Mouse (Mus musculus): ENCODE measurements around the gene Cenpn.

Cenpn gene

DNA sequence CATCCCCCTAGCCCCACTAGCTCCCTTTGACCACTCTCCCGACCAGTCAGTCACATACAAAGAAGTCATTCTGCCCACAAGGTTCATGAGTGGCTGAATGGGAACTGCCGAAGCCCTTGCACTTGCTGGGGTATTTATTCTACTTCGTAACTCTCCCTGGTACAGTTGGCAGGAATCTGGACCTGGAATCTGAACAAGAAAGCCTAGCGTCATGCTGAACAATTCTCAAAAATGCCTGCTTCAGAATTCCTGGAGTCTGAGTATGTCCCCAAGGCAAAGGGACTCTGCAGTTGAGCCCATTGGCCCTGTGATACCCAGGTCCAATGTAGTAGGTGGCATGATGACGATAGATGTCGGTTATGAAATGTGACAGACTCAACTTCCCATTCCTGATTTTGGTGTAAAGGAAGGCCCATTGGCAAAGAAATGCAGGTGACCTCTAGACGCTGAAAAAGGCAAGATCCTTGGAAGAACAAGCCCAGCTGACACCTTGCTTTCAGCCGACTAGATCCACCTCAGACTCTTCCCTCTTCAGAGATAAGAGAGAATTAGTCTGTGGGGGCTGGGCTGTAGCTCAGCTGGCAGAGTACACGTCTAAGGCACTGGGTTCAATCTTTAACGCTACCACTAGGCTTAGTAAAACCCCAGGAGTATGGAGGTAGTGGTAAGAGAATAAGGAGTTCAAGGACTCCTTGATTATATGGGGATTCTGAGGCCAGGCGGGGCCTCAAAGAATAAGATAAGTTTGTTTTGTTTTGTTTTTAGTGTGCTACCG lies 20.9 kb downstream of the Cenpn start:
- DNase-seq (ENCODE audit: extremely low spot score, low spot score): no peak

DNA sequence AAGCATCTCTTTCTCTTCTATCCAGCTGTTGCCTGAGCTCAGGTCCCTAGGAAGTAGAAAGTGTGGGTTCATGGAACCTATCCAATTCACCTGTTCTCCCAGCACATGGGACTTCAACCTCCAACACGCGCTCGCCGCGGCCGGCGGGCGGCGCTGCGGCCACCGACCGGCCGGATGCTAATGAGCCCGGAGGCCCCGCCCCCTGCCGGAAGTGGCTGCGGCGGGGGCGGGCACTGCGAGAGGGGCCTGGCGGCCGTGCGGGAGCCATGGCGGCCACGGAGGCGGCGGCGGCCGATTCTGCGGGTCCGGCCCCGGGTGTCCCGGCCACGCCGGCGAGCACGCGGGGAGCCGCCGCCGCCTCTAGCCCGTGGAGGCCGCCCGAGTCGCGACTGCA lies 21.6 kb downstream of the Cenpn start, which contains the start of gene Atmin:
Gene Atmin, plus strand, starts transcription at position 233 of the 394 bp plus-strand sequence.
- DNase-seq (ENCODE audit: extremely low spot score, low spot score): peak; percentile 86

DNA sequence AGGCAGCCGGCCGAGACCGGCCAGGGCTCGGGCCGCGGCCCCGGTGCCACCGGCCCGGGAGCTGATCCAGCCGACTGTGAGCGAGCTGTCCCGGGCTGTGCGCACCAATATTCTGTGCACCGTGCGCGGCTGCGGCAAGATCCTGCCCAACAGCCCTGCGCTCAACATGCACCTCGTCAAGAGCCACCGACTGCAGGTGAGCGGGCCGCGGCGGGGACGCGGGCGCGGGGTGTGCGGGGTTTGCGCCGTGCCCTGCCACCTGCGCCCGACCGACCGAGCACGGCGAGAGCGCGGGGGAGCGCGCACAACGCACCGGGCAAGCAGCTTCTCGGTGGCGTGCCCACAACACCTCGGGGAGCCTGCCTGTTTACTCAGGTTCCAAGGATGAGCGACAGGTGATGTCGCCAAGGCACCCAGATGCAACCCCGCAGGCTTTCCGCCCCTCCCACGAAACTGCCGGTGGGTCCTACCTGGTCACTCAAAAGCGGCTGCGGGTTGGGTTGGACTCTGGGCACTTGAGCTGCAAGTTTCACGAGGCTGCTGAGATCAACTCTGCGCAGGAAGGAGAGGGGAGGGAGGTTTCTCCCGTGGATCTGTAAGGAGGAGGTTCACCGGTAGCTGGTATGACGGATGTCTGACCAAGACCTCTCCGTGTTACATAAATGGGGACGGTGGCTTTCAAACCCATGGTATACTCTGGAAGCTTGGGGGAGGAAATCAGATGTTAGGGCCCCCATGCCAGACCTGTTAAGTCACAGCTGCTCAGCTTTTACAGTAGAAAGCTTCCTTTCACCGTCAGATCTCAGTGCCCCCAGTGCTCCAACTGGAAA lies 22.2 kb downstream of the Cenpn start:
- peak; percentile 44 for DNase-seq (ENCODE audit: extremely low spot score, low spot score)

DNA sequence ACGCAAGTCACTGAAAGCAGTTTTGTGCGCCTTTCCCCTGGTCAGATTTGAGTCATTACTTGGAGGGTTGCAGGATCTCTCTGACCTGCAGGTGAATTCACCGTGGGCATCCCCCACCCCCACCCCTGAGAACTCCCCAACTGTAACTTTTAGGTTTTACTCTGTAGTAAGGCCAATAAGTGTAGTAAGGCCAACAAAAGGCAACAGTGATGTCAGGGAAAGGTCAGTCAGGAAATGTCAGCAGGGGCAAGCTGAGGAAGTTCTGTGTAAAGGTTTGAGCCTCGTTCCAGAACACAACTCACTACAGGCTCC lies 22.8 kb downstream of the Cenpn start:
- no peak for DNase-seq (ENCODE audit: extremely low spot score, low spot score)

DNA sequence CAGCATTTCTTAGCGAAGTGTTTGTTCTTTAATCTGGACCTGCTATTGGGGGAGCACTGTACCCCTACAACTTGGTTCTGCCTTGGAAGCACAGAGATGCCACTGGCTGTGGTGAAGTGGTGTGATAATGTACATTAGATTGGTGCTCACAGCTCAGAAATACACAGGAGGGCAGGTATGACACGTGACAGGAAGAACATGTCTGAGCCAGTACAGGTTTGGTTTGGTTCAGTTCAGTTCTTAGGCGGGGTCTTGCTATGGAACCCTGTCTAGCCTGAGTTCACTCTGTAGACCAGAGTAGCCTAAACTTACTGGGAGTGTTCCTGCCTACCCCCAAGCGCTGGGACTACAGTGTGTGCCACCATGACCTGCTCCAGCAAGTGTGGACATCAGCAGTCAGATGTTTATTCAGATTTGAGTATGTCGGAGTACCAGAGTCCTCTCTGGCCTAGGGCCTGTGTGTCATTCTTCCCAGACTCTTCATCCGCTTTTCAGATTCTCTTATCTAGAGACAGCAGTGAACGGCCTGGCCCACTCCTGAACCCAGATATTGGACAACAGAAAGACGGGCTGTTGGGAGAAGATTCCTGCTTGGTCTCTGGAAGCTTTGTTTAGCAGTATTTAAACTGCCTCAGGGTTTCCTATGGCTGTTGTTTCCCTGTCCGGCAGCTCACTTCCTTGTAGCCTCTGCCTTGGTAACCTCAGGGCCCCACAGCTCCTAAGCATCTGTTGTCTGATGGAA lies 23.8 kb downstream of the Cenpn start:
- no peak for DNase-seq (ENCODE audit: extremely low spot score, low spot score)

DNA sequence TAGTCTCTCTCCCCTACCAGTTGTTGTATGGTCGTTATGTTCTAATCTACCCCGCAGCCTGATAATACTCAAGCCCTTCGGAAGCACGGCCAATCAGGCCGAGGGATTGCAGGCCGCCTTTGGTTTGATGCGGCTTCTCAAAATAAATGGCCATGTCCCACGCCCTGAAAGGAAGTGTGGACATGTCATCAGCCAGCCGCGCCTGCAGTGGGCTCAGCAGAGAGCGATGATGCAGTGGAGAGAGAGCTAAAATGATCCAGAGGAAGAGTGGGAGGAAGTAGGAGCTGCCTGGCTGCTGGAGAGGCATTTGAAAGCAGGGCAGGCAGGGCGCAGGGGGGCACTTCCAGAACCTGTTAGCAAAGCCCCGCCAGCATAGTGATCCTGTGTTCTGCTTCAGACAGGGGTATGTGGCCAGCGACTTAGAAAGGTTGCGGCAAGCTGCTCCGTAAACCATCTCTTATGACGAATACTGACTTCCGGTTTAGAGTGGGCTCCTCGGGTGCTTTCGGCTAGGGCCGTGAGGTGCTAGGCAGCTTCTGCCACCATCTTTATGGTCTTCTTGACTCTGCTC lies 24.8 kb downstream of the Cenpn start:
- DNase-seq (ENCODE audit: extremely low spot score, low spot score): no peak

DNA sequence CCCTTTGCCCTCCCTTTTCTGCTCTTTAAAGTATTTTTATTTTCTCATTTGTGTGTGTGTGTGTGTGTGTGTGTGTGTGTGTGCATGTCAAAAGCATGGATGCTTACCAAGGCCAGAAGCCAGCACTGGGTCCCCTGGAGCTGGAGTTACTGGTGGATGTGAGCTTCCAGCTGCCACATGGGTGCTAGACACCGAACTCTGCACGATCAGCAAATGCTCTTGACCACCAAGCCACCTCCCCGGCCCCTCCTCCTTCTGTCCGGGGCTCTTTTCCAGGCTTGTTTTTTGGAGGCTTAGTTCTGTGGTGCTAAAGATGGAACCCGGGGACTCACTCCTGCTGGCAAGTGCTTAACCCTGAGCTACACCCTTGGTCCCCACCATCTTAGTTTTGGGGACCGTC lies 25.3 kb downstream of the Cenpn start:
- DNase-seq (ENCODE audit: extremely low spot score, low spot score): no peak

DNA sequence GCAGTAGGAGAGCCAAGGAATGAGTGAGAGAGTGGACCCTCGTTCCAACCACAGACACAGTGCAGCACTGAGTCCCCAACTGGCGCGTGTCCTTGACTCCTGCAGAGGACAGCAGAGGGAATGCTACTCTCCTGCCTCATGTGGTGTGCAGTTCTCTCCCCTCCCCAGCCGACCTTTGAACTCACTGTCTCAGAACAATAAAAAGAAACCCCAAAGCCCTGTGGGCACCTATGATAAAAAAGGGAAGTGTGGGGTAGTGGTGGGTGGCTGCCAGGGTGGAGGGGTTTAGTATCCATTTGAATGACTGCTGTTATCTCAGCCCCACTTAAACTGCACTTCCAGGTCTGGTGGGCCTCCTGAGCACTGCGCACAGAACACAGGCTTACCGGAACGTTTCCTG lies 26.1 kb downstream of the Cenpn start:
- no peak for DNase-seq (ENCODE audit: extremely low spot score, low spot score)

DNA sequence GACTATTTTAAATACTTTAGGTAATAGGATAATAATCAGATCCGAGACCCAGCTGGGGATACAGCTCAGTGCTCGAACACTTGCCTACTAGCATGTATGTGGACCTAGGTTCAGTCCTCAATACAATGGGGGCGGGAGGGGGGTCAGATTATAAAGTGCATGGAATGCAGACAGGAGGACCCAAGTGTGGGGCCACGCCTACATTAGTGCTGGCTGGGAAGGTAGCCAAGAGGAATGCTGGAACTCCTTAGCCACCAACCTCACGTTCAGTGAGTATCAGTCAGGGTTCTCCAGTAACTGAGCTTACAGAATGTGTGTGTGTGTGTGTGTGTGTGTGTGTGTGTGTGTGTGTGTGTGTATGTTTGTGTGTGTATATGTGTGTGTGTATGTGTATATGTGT lies 29.8 kb downstream of the Cenpn start:
- no peak for DNase-seq (ENCODE audit: extremely low spot score, low spot score)

DNA sequence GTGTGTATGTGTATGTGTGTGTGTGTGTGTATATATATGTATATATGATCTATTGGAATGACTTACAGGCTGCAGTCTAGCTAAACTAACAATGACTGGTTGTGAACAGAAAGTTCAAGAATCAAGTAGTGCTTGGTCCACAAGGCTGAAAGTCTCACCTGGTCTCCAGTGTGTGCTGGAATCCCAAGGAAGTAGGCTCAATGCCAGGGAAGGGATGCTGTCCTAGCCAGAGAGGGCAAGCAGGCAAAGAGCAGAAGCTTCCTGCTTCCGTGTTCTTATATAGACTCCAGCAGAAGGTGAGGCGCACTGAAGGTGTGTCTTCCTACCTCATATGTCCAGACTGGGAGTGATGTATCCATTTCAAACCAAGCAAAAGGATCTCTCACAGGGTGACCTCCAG lies 30.2 kb downstream of the Cenpn start:
- DNase-seq (ENCODE audit: extremely low spot score, low spot score): no peak

DNA sequence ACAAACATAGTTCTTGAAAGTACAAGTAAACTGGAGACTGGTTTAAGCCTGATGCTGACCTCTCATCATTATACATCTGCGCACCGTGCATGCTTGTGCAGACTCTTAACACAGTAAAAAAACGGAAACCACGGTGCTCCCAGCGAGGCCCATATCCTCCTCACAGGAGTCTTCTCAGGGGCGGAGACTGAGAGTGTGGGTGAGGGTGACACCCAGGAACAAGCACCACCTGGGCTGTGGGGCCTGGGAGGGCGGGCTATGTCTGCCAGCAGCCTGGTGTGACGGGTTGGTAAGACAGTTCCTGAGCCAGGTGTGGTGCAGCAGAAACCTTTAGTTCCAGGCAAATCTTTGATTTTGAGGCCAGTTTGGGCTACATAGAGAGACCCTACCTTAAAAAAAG lies 30.9 kb downstream of the Cenpn start:
- no peak for DNase-seq (ENCODE audit: extremely low spot score, low spot score)

DNA sequence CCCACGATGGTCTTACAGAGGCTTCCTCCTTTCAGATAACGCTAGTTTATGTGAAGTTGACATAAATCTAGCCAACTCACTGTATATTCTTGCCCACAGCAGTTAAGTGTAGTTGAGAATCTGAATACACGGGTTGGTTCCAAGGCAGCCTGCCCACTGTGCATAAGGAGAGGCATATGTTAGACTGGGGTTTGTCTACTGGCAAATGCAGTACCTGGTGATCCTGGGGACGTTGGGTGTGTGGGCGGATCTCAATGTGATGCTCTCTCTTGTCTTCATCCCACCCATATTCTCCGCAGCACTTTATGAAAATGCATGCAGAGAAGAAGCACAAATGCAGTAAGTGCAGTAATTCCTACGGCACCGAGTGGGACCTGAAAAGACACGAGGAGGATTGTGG lies 32.9 kb downstream of the Cenpn start:
- no peak for DNase-seq (ENCODE audit: extremely low spot score, low spot score)

DNA sequence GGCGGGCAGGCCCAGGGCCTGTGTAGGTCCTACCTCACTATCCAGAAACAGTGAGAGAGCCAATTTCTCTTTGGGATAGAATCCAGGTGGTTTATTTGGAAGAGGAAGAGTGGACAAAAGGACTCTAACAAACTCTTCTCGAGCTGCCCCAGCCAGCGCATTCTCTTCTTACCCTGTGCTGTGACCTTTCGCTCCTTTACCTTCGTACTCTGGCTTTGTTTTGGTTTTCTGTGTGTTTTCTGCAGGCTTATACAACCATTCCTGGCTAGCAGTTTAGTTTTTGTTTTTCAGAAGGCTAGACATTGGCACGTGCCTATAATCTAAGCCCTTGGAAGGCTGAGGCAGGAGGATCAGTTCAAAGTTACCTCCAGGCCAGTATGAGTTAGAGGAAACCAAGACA lies 48.0 kb downstream of the Cenpn start:
- no peak for DNase-seq (ENCODE audit: extremely low spot score, low spot score)

DNA sequence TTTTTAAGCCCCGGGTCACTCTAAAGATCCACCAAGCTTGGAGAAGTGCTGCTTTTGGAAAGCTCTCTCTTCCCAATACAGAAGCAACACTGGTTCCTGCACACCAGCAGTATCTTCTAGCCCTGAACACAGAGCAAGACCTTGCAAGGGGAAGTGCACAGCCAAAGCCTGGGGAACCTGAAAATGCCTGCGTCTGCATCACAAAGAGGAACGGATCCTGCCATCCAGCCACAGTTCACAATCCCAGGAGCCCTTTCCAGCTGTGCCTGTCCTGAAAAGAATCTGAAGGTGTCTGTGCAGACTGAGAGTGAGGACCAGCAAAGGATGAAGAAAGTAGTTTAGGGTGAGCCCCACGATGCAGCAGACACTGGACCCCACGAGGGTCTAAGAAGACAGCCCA lies 53.5 kb downstream of the Cenpn start:
- no peak for DNase-seq (ENCODE audit: extremely low spot score, low spot score)

DNA sequence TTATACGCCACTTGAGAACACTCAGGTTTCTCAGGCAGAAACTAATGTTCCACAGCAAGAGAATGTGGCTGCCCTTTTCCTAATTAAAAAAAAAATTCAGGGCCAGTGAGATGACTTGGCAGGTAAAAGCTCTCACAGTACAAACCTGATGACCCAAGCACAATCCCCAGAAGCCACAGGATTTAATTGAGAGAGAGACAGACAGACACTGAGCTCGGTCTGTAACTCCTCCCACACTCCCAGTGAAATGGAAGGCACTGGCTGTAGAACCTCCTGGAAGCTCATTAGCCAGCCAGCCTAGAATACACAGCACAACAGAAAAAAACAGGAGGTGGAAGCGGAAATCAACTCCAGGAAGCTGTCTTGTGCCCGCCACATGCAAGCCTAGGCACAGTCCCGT lies 54.1 kb downstream of the Cenpn start:
- no peak for DNase-seq (ENCODE audit: extremely low spot score, low spot score)

DNA sequence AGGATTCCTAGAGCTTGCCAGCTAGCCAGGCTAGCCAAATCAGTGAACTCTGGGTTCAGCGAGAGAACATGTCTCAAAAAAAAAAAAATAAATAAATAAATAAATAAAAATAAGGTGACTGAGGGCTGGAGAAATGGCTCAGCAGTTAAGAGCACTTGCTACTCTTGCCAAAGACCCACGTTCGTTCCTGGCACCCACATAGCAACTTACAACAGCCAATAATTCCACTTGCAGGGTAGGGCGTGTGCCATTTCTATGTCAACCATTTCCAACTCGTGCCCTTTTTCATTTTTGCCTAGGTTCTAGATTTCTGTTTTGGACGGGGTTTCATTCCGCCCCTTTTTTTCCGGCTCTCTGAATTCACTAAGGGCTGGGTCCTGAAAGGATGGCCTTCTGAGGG lies 56.5 kb downstream of the Cenpn start:
- no peak for DNase-seq (ENCODE audit: extremely low spot score, low spot score)

DNA sequence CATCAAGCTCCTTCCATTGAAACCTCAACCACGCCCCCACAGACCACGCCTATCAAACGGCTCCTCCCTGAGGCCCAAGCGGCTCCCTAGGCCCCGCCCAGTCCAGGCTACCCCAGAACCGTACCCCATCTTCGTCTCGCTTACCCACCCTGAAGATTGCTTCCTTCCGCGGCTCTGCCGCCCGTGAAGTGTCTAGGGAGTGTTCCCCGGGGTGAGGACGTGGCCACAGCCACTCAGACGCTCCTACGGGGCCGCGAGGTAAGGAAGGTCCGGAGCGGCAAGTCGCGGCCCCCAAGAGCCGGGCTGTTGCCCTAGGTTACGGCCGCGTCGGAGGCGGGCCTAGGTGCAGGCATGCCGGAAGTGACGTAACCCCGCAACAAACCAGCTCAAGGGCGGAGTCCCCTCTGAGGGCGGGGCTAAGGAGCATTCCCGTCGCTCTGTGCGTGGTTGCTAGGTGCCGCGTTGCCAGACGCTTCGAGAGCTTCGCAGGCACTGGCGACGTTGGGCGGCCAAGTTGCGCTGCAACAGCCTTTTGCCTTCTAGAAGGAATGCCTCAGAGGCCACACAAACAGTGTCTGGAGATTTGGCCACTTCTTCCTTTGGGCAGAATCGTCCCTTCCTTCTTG lies 57.2 kb downstream of the Cenpn start, which contains the start of gene 1700030J22Rik:
Gene 1700030J22Rik, minus strand, starts transcription at position 329 of the 626 bp plus-strand sequence.
- peak; percentile 99 for DNase-seq (ENCODE audit: extremely low spot score, low spot score)

DNA sequence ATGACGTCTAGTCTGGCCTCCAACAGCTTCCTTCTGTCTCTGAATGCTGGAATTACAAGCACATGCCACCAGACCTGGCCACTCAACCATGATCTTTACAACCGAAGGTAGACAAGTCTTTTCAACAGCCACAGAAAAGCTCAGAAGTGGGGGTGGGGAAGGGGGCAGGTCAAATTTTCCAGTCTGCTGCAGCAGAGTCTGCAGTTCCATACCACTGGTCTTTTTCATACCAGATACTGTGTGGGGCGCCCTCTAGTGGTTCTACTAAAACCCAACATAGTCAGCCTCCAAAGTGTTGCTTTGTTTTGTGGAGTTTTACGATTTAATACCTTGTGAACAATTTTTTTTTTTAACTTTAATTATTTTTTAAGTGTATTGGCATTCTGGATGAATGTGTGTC lies 58.6 kb downstream of the Cenpn start:
- DNase-seq (ENCODE audit: extremely low spot score, low spot score): peak; percentile 70

DNA sequence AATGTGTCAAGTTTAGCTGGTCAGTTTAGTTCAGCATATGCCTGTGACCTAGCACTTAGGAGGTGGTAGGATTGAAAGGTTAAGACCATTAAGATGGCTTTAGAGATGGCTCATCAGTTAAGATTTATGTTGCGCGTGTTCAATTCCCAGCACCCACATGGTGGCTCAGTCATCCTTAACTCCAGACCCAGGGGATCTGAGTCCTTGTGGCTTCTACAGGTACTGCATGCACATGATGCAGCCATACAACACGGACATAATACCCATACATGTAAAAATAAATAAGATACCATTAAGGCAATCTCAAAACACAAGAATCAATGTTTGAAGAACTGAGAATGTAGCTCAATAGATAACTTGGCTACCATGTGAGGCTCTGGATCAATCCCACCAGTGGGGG lies 68.3 kb downstream of the Cenpn start:
- DNase-seq (ENCODE audit: extremely low spot score, low spot score): no peak
